Mouse (Mus musculus) small intestine, adult 2 months (tissue): ENCODE results near the gene Ajap1. TPM values are rescaled to one million over a fixed set of nuclear protein-coding genes. Genes with fewer than 3 reads are reported as not detected.

Experiments used
- H3K27ac ChIP-seq: fragments of 200-500 bp; 2 replicates; pipeline ENCODE4 v1.5.1; 2012; ENCODE audit warnings: low read depth, low read length, control low read depth, inconsistent platforms; ENCODE audit not compliant: insufficient read depth
- H3K27me3 ChIP-seq: fragments of 200-500 bp; 2 replicates; pipeline ENCODE4 v1.6.1; 2012; ENCODE audit warnings: mild to moderate bottlenecking, moderate library complexity, low read length, inconsistent platforms; ENCODE audit not compliant: control insufficient read depth, insufficient read depth
- H3K36me3 ChIP-seq: fragments of 200-500 bp; 2 replicates; pipeline ENCODE4 v1.6.1; 2012; ENCODE audit warnings: mild to moderate bottlenecking, low read length, control low read depth, inconsistent platforms; ENCODE audit not compliant: control insufficient read depth, insufficient read depth
- H3K4me1 ChIP-seq: fragments of 200-500 bp; 2 replicates; pipeline ENCODE4 v1.6.1; 2012; ENCODE audit warnings: low read length, inconsistent platforms, mixed read lengths; ENCODE audit not compliant: control insufficient read depth, insufficient read depth, insufficient read length
- H3K4me3 ChIP-seq: fragments of 200-500 bp; 2 replicates; pipeline ENCODE4 v1.5.1; 2012; ENCODE audit warnings: low read depth, mild to moderate bottlenecking, control low read depth, inconsistent platforms, low read length, moderate library complexity
- CTCF ChIP-seq: fragments of 200-500 bp; IDR thresholded peaks from 2 replicates; pipeline ENCODE4 v1.5.1; 2012; ENCODE audit warnings: low read depth, mild to moderate bottlenecking, control low read depth, inconsistent platforms, low read length, moderate library complexity, mixed read lengths; ENCODE audit not compliant: insufficient replicate concordance, insufficient read length; ENCODE audit errors: extremely low read depth
- POLR2A ChIP-seq: fragments of 200-500 bp; IDR thresholded peaks from 2 replicates; pipeline ENCODE4 v1.6.1; 2012; ENCODE audit warnings: low read depth, mild to moderate bottlenecking, control low read depth, inconsistent platforms, low read length, moderate library complexity
- WGBS: fragments of 180-500 bp; shearing (Covaris S2); methylation state at CpG from one replicate; pipeline ENCODE4 v1.1.7; 2018; 5-methylcytosine and 5-hydroxymethylcytosine counted together
- polyA plus RNA-seq: library from polyadenylated mRNA; depleted of rRNA; stranded (reverse); fragments of >200 nt; gene quantifications from 2 replicates; pipeline ENCODE4 v1.2.3, GENCODE M21; 2012

Ajap1 gene
- polyA plus RNA-seq, 1 experiment = 0.08 TPM

GRCm38 (mm10) chr4:153511530-153511929 lies 28.9 kb upstream of the Ajap1 start:
- no peaks in the 10 kb centered on the region for H3K27me3 ChIP-seq
- H3K27ac ChIP-seq = no peak overlapping the region
- no peaks in the 10 kb centered on the region for H3K36me3 ChIP-seq
- TF ChIP-seq POLR2A (no peak), CTCF (no peak)
- H3K4me3 ChIP-seq = no peak overlapping the region
- 93% methylated on average over 1 of the region's 1 CpGs for WGBS
- H3K4me1 ChIP-seq = no peaks in the 10 kb centered on the region

GRCm38 (mm10) chr4:153501936-153502335 lies 19.3 kb upstream of the Ajap1 start:
- H3K27ac ChIP-seq = no peak overlapping the region
- TF ChIP-seq POLR2A (no peak), CTCF (no peak)
- no peaks in the 10 kb centered on the region for H3K4me1 ChIP-seq
- no peaks in the 10 kb centered on the region for H3K27me3 ChIP-seq
- H3K36me3 ChIP-seq = no peaks in the 10 kb centered on the region
- no peak overlapping the region for H3K4me3 ChIP-seq
- 43% methylated on average over 7 of the region's 7 CpGs for WGBS

- 68% methylated on average over 9 of the region's 9 CpGs for WGBS
- H3K27me3 ChIP-seq = no peaks in the 10 kb centered on the region
- TF ChIP-seq CTCF (no peak), POLR2A (no peak)
- no peak overlapping the region for H3K27ac ChIP-seq
- no peak overlapping the region for H3K4me3 ChIP-seq
- no peaks in the 10 kb centered on the region for H3K36me3 ChIP-seq
- H3K4me1 ChIP-seq = no peaks in the 10 kb centered on the region
Measured at GRCm38 (mm10) chr4:153492444-153492843, 9.8 kb upstream of the Ajap1 start.

- Histone ChIP-seq H3K27me3 (no peaks in the 10 kb centered on the region), H3K27ac (no peak overlapping the region), H3K36me3 (no peaks in the 10 kb centered on the region), H3K4me1 (no peaks in the 10 kb centered on the region), H3K4me3 (no peak overlapping the region)
- WGBS = 74% methylated on average over 8 of the region's 8 CpGs
- TF ChIP-seq CTCF (no peak), POLR2A (no peak)
Measured at GRCm38 (mm10) chr4:153489116-153489515, 6.5 kb upstream of the Ajap1 start.

GRCm38 (mm10) chr4:153485913-153486312 lies 3.3 kb upstream of the Ajap1 start:
- Histone ChIP-seq H3K4me1 (no peaks in the 10 kb centered on the region), H3K4me3 (no peak overlapping the region), H3K27ac (no peak overlapping the region), H3K36me3 (no peaks in the 10 kb centered on the region), H3K27me3 (peaks cover 19% of the 10 kb centered on the region)
- WGBS = 50% methylated on average over 4 of the region's 4 CpGs
- no peak for TF ChIP-seq CTCF

GRCm38 (mm10) chr4:153484392-153484791 lies 1.8 kb upstream of the Ajap1 start:
- Histone ChIP-seq H3K27me3 (peaks cover 19% of the 10 kb centered on the region), H3K4me3 (no peak overlapping the region), H3K27ac (no peak overlapping the region), H3K4me1 (no peaks in the 10 kb centered on the region), H3K36me3 (no peaks in the 10 kb centered on the region)
- 11% methylated on average over 7 of the region's 7 CpGs for WGBS
- TF ChIP-seq CTCF (peak; percentile 52; the same call in 1 of the 2 replicates), POLR2A (no peak)

GRCm38 (mm10) chr4:153481361-153482234 lies 1.0 kb downstream of the Ajap1 start:
- TF ChIP-seq POLR2A = no peak
- TF ChIP-seq CTCF = no peak
- H3K4me1 ChIP-seq = no peaks in the 10 kb centered on the region
- 0 out of 2 replicates have a peak overlapping the region, but pooled peaks have one; percentile 5 for H3K4me3 ChIP-seq
- no peak overlapping the region for H3K27ac ChIP-seq
- H3K36me3 ChIP-seq = no peaks in the 10 kb centered on the region
- WGBS = 6% methylated on average over 71 of the region's 71 CpGs
- peaks cover 19% of the 10 kb centered on the region for H3K27me3 ChIP-seq
